Comparison of ENCODE assay signal across 14 mouse cellular contexts in genomic region chr5:41534598-41534997, GRCm38 (mm10).
A peak's percentile ranks its signal among the peaks of the same experiment; 100 is the strongest.
DNase-seq lines count a peak whose midpoint lies in the region; ATAC-seq lines count a peak whose summit lies in the region.
"Had no signal": no experiment of that assay in that cellular context is flagged by ENCODE, and none has a peak within 500 bp of the region (broad histone marks: within the 10 kb centered on the region; RNA-seq: fewer than 3 reads in every experiment).

No protein-coding gene starts in this region.

- peak; percentile 57; the same call in 1 of the 2 replicates for ATAC-seq in forebrain, embryonic 14.5 days
- ATAC-seq in forebrain, embryonic 16.5 days: peak; percentile 64

- no peaks in the 10 kb centered on the region for H3K9me3 ChIP-seq in forebrain, embryonic 14.5 days (replicated peaks; ENCODE audit: control insufficient read depth, low read length)
- H3K9me3 ChIP-seq in forebrain, embryonic 10.5 days: no peaks in the 10 kb centered on the region
- no peaks in the 10 kb centered on the region for H3K9me3 ChIP-seq in forebrain, embryonic 16.5 days (ENCODE audit: control insufficient read depth, low read length)
- H3K9me3 ChIP-seq: heart, embryonic 12.5 days had no signal

- no peaks in the 10 kb centered on the region for H3K36me3 ChIP-seq in forebrain, embryonic 14.5 days (ENCODE audit: control insufficient read depth, insufficient read depth, low read length)
- no peaks in the 10 kb centered on the region for H3K36me3 ChIP-seq in forebrain, embryonic 10.5 days (replicated peaks)
- H3K36me3 ChIP-seq in forebrain, embryonic 16.5 days (ENCODE audit: control insufficient read depth, insufficient read depth): no peaks in the 10 kb centered on the region
- H3K36me3 ChIP-seq: heart, embryonic 12.5 days had no signal

- H3K27ac ChIP-seq in forebrain, embryonic 14.5 days (ENCODE audit: low read depth, low read length): no peak overlapping the region
- H3K27ac ChIP-seq in forebrain, embryonic 10.5 days: no peak overlapping the region
- H3K27ac ChIP-seq in forebrain, embryonic 16.5 days (ENCODE audit: low read length): no peak overlapping the region
- H3K27ac ChIP-seq: gastrocnemius, adult 2 months; kidney, postnatal 0 days had no signal

- peak; percentile 15 for DNase-seq in forebrain, embryonic 14.5 days (ENCODE audit: low spot score)
- no peak for DNase-seq in forebrain, embryonic 10.5 days (ENCODE audit: extremely low spot score, low spot score)
- peak; percentile 5 to 13 for DNase-seq in layer of hippocampus, postnatal 10 days (ENCODE audit: low spot score in 2 of 2)
- DNase-seq in layer of hippocampus, adult 18-20 months (ENCODE audit: low spot score in 2 of 2): no peak
- peak; percentile 31 to 69 for DNase-seq in kidney, postnatal 36 days
- DNase-seq in layer of hippocampus, postnatal 25 days (ENCODE audit: extremely low spot score in 1 of 2, low spot score in 1 of 2): no peak
- DNase-seq: adrenal gland, adult 2 months; gastrocnemius, adult 2 months; lung, postnatal 10 days; spleen, adult 18-20 months; thymus, adult 2 months had no signal

- H3K9ac ChIP-seq in forebrain, embryonic 14.5 days (ENCODE audit: low read length): no peak overlapping the region
- no peak overlapping the region for H3K9ac ChIP-seq in forebrain, embryonic 16.5 days (replicated peaks; ENCODE audit: low read depth, low read length)
- H3K9ac ChIP-seq: heart, embryonic 12.5 days had no signal

- no peak overlapping the region for H3K4me3 ChIP-seq in forebrain, embryonic 14.5 days (ENCODE audit: low read depth, low read length)
- H3K4me3 ChIP-seq in forebrain, embryonic 10.5 days: no peak overlapping the region
- no peak overlapping the region for H3K4me3 ChIP-seq in forebrain, embryonic 16.5 days (replicated peaks; ENCODE audit: low read length)
- H3K4me3 ChIP-seq: gastrocnemius, adult 2 months; heart, embryonic 12.5 days had no signal

- no peaks in the 10 kb centered on the region for H3K4me1 ChIP-seq in forebrain, embryonic 14.5 days (ENCODE audit: control insufficient read depth, insufficient read depth, low read length)
- no peaks in the 10 kb centered on the region for H3K4me1 ChIP-seq in forebrain, embryonic 10.5 days
- H3K4me1 ChIP-seq in forebrain, embryonic 16.5 days (replicated peaks; ENCODE audit: control insufficient read depth, insufficient read depth, low read length): no peaks in the 10 kb centered on the region
- H3K4me1 ChIP-seq: heart, embryonic 12.5 days had no signal

- 60% methylated on average over 2 of the region's 2 CpGs for WGBS in forebrain, embryonic 14.5 days
- whole genome bisulfite sequencing in forebrain, embryonic 10.5 days: 68% methylated on average over 2 of the region's 2 CpGs
- WGBS in forebrain, embryonic 16.5 days: 52% methylated on average over 2 of the region's 2 CpGs

- no peak overlapping the region for H3K4me2 ChIP-seq in forebrain, embryonic 14.5 days (ENCODE audit: low read length)
- no peak overlapping the region for H3K4me2 ChIP-seq in forebrain, embryonic 16.5 days (ENCODE audit: low read length)
- H3K4me2 ChIP-seq: heart, embryonic 12.5 days had no signal

- no peaks in the 10 kb centered on the region for H3K27me3 ChIP-seq in forebrain, embryonic 14.5 days (replicated peaks; ENCODE audit: control insufficient read depth, insufficient read depth, low read length)
- H3K27me3 ChIP-seq in forebrain, embryonic 10.5 days (ENCODE audit: poor library complexity, severe bottlenecking): no peaks in the 10 kb centered on the region
- H3K27me3 ChIP-seq in forebrain, embryonic 16.5 days (replicated peaks; ENCODE audit: control insufficient read depth, insufficient read depth, low read length): no peaks in the 10 kb centered on the region
- H3K27me3 ChIP-seq: heart, embryonic 12.5 days had no signal

Comparison
In these comparisons a context has a peak if more than half of its experiments do, and no peak if none do; other contexts are left out.
1. DNase-seq: peak in forebrain, embryonic 14.5 days (single experiment), layer of hippocampus, postnatal 10 days (2 of 2) and kidney, postnatal 36 days (2 of 2); none in forebrain, embryonic 10.5 days (single experiment), layer of hippocampus, adult 18-20 months (0 of 2) and layer of hippocampus, postnatal 25 days (0 of 2).